ENCODE assay signal across 8 mouse cellular contexts in the genomic region with DNA sequence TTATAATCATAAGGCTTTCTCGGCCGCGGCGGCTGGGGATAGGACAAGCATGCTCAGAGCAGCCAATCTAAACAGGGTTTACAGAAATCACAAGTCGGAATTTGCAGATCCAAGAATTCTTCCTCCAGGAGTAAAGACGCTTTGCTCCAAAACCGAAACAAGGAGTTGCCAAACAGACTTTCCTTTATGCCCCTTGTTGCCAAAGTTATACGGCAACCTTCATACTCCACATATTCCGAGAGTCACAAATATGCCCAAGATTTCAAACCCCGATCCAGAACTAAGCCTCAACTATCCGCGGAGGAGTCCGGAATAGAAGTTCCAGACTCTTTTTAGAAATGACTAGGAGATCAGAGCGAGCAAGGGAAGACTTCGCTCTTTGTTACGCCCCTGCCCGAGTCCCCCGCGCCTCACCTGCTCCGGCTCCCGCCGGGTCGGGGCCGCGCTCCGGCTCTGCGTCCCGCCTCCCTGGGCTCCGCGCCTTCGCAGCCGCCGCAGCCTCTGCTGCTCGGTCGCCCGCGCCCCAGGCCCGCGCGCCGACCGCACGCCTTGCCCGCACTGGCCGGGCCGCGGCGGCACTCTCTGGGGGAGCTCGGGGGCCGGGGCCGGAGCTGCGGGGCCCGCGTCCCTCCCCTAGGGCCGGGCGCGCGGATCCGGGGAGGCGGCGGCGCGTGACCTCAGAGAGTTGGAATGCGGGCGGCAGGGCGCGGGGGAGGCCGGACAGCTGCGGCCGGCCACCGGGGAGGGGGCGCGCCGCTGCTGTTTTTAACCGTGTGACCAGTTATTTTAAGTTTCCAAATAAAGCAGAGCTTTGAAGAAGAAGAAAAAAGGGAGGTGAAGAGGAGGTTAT. TPM values are rescaled to one million over a fixed set of nuclear protein-coding genes. Genes with fewer than 3 reads are reported as not detected.
DNase-seq lines count a peak whose midpoint lies in the region; ATAC-seq and TF ChIP-seq lines count a peak whose summit lies in the region.

A gene (minus strand): TSS at position 455 of the 850 bp plus-strand sequence.

- H3K27ac ChIP-seq in liver, embryonic 14.5 days: no peak within 1 kb of the TSS
- no peak within 1 kb of the TSS for H3K27ac ChIP-seq in neural tube, embryonic 14.5 days (ENCODE audit: low read depth, low read length)

- H3K36me3 ChIP-seq in liver, embryonic 14.5 days (replicated peaks; ENCODE audit: control insufficient read depth, insufficient read depth, low read depth): no peaks in the 10 kb centered on the region
- H3K36me3 ChIP-seq in neural tube, embryonic 14.5 days (ENCODE audit: control insufficient read depth, insufficient read depth, low read length): no peaks in the 10 kb centered on the region

- no peak for TF ChIP-seq EP300 in liver, embryonic 14.5 days (IDR thresholded peaks at IDR 0.05; ENCODE audit: low read depth)

- H3K4me1 ChIP-seq in liver, embryonic 14.5 days (replicated peaks; ENCODE audit: control insufficient read depth in 2 of 2, insufficient read depth in 2 of 2, low read length in 1 of 2): peaks cover 11 to 14% of the 10 kb centered on the region in 2 experiments
- peaks cover 21% of the 10 kb centered on the region for H3K4me1 ChIP-seq in neural tube, embryonic 14.5 days (ENCODE audit: control insufficient read depth, insufficient read depth, low read length)

- WGBS in liver, embryonic 14.5 days (ENCODE audit: insufficient replicate concordance): 2% methylated on average over 75 of the region's 75 CpGs
- under 1% methylated on average over 74 of the region's 75 CpGs for WGBS in neural tube, embryonic 14.5 days

- peak within 1 kb of the TSS; percentile 50 for H3K4me2 ChIP-seq in liver, embryonic 14.5 days (ENCODE audit: low read depth)
- H3K4me2 ChIP-seq in neural tube, embryonic 14.5 days (ENCODE audit: low read depth, low read length): peak within 1 kb of the TSS; percentile 99

- H3K9me3 ChIP-seq in liver, embryonic 14.5 days (ENCODE audit: control insufficient read depth, low read length): no peaks in the 10 kb centered on the region
- no peaks in the 10 kb centered on the region for H3K9me3 ChIP-seq in neural tube, embryonic 14.5 days (ENCODE audit: control insufficient read depth, low read length)

- H3K9ac ChIP-seq in liver, embryonic 14.5 days (replicated peaks): peak within 1 kb of the TSS; percentile 7; the same call in 1 of the 2 replicates
- peak within 1 kb of the TSS; percentile 76 for H3K9ac ChIP-seq in neural tube, embryonic 14.5 days (replicated peaks; ENCODE audit: low read depth, low read length)

- DNase-seq in right cerebral cortex, adult 18-20 months: peak; percentile 52
- DNase-seq in right cerebral cortex, postnatal 4 days: no peak
- peak; percentile 40 to 52 for DNase-seq in cerebellum, postnatal 14 days
- peak; percentile 51 to 64 for DNase-seq in gastrocnemius, postnatal 36 days
- DNase-seq in induced T-regulatory cell, adult 2 months (ENCODE audit: low read depth): peak; percentile 24
- no peak for DNase-seq in liver, embryonic 14.5 days (ENCODE audit: low read depth in 3 of 3, low spot score in 3 of 3)
- no peak for DNase-seq in spleen, postnatal 14 days (ENCODE audit: low spot score in 2 of 2)

- peak within 1 kb of the TSS; percentile 51 to 60 for H3K4me3 ChIP-seq in liver, embryonic 14.5 days (ENCODE audit: insufficient read depth in 1 of 2, low read depth in 2 of 2, low read length in 2 of 2)
- H3K4me3 ChIP-seq in neural tube, embryonic 14.5 days (ENCODE audit: low read depth, low read length): peak within 1 kb of the TSS; percentile 59

- no peak for TF ChIP-seq CTCF in liver, embryonic 14.5 days (IDR thresholded peaks at IDR 0.05; ENCODE audit: low read depth)

- intact Hi-C loops in gastrocnemius, postnatal 36 days (cut with DNase I): loop anchor here (10.0 kb wide), 1 partner anchor 62 kb away; no protein-coding TSS in a partner anchor

- ATAC-seq in liver, embryonic 14.5 days (ENCODE audit: insufficient read depth): no peak
- ATAC-seq in neural tube, embryonic 14.5 days (ENCODE audit: low read depth): peak; percentile 22; the same call in 1 of the 2 replicates

- H3K27me3 ChIP-seq in liver, embryonic 14.5 days (ENCODE audit: control insufficient read depth, insufficient read depth, low read length): peaks cover 47% of the 10 kb centered on the region
- H3K27me3 ChIP-seq in neural tube, embryonic 14.5 days (ENCODE audit: control insufficient read depth, insufficient read depth, low read length): no peaks in the 10 kb centered on the region; the same call in 1 of the 2 replicates

RNA-seq across cellular contexts. Expression of the gene that starts here (rescaled TPM):
- total RNA-seq in gastrocnemius, postnatal 36 days (2021): 10 to 100 TPM; 25.1 to 25.9 TPM
- 1.6 and 1.9 TPM in 2 replicates for polyA plus RNA-seq in liver, embryonic 14.5 days (2012; rRNA removed)
- 2.3 and 2.4 TPM in 2 replicates for polyA plus RNA-seq in liver, embryonic 14.5 days (2014; fragmentation: Nextera tagmentation; extraction: Ambion mirVana)
- polyA plus RNA-seq in neural tube, embryonic 14.5 days (2014; fragmentation: Nextera tagmentation; extraction: Ambion mirVana): 4.2 and 4.7 TPM in 2 replicates

Comparison
In these comparisons a context has a peak if more than half of its experiments do, and no peak if none do; other contexts are left out.
1. DNase-seq: peak in right cerebral cortex, adult 18-20 months (single experiment), cerebellum, postnatal 14 days (2 of 2), gastrocnemius, postnatal 36 days (2 of 2) and induced T-regulatory cell, adult 2 months (single experiment); none in right cerebral cortex, postnatal 4 days (single experiment), liver, embryonic 14.5 days (0 of 3) and spleen, postnatal 14 days (0 of 2).